Comparison of ENCODE assay signal across 8 mouse cellular contexts in genomic region chr6:125090341-125091085, GRCm38 (mm10). TPM values are rescaled to one million over a fixed set of nuclear protein-coding genes. Genes with fewer than 3 reads are reported as not detected.
DNase-seq lines count a peak whose midpoint lies in the region; ATAC-seq and TF ChIP-seq lines count a peak whose summit lies in the region.

No protein-coding gene starts in this region.

- no peaks in the 10 kb centered on the region for H3K9me3 ChIP-seq in hindbrain, embryonic 13.5 days
- H3K9me3 ChIP-seq in midbrain, embryonic 14.5 days (ENCODE audit: control insufficient read depth, low read length): no peaks in the 10 kb centered on the region

- intact Hi-C loops in left cerebral cortex, postnatal 36 days (cut with DNase I): no loop called here

- H3K4me3 ChIP-seq in kidney, adult 2 months (ENCODE audit: insufficient read depth, low read depth, low read length): no peak overlapping the region
- H3K4me3 ChIP-seq in bone marrow, adult 2 months (replicated peaks; ENCODE audit: control insufficient read depth, low read depth, low read length): no peak overlapping the region
- no peak overlapping the region for H3K4me3 ChIP-seq in hindbrain, embryonic 13.5 days
- no peak overlapping the region for H3K4me3 ChIP-seq in midbrain, embryonic 14.5 days (replicated peaks; ENCODE audit: low read depth, low read length)

- no peak for DNase-seq in kidney, adult 2 months
- no peak for DNase-seq in kidney, postnatal 36 days
- DNase-seq in midbrain, embryonic 14.5 days: no peak
- no peak for DNase-seq in right cerebral cortex, adult 2 months (ENCODE audit: low spot score in 2 of 2)
- no peak for DNase-seq in left cerebral cortex, postnatal 36 days (ENCODE audit: low spot score in 2 of 2)
- no peak for DNase-seq in left cerebral cortex, adult 8-10 months (ENCODE audit: low spot score in 2 of 2)

- no peak for TF ChIP-seq CTCF in kidney, adult 2 months (conservative IDR thresholded peaks at IDR 0.05; ENCODE audit: insufficient read depth, insufficient read length, low read depth, low read length)
- no peak for TF ChIP-seq CTCF in bone marrow, adult 2 months (IDR thresholded peaks at IDR 0.05; ENCODE audit: control insufficient read depth, insufficient read depth, low read length)

- peak overlapping the region; percentile 61 for H3K9ac ChIP-seq in hindbrain, embryonic 13.5 days
- peak overlapping the region; percentile 53; the same call in 1 of the 2 replicates for H3K9ac ChIP-seq in midbrain, embryonic 14.5 days (replicated peaks; ENCODE audit: low read length)

- TF ChIP-seq POLR2A in kidney, adult 2 months (IDR thresholded peaks at IDR 0.05; ENCODE audit: low read depth, low read length): no peak
- TF ChIP-seq POLR2A in bone marrow, adult 2 months (IDR thresholded peaks at IDR 0.05; ENCODE audit: borderline replicate concordance, control insufficient read depth, low read depth, low read length): no peak

- H3K36me3 ChIP-seq in kidney, adult 2 months (ENCODE audit: control insufficient read depth, insufficient read depth, low read length): no peaks in the 10 kb centered on the region
- H3K36me3 ChIP-seq in hindbrain, embryonic 13.5 days: no peaks in the 10 kb centered on the region
- no peaks in the 10 kb centered on the region for H3K36me3 ChIP-seq in midbrain, embryonic 14.5 days (ENCODE audit: control insufficient read depth, insufficient read depth, low read length)

- ATAC-seq in hindbrain, embryonic 13.5 days (ENCODE audit: low FRiP score): peak; percentile 21
- no peak for ATAC-seq in midbrain, embryonic 14.5 days (ENCODE audit: low FRiP score, low TSS enrichment)

- peaks cover 13% of the 10 kb centered on the region for H3K4me1 ChIP-seq in kidney, adult 2 months (ENCODE audit: control insufficient read depth, insufficient read depth, low read length)
- H3K4me1 ChIP-seq in bone marrow, adult 2 months (ENCODE audit: control insufficient read depth, insufficient read depth, low read length): peaks cover 8% of the 10 kb centered on the region
- H3K4me1 ChIP-seq in hindbrain, embryonic 13.5 days (replicated peaks): peaks cover 27% of the 10 kb centered on the region
- H3K4me1 ChIP-seq in midbrain, embryonic 14.5 days (ENCODE audit: control insufficient read depth, insufficient read depth, low read length): peaks cover 30% of the 10 kb centered on the region

- H3K27ac ChIP-seq in kidney, adult 2 months (ENCODE audit: insufficient read depth, low read depth, low read length): peak overlapping the region; percentile 76
- H3K27ac ChIP-seq in bone marrow, adult 2 months (ENCODE audit: control insufficient read depth, insufficient read depth, low read depth, low read length, poor library complexity): peak overlapping the region; percentile 33; the same call in 1 of the 2 replicates
- peak overlapping the region; percentile 97 for H3K27ac ChIP-seq in hindbrain, embryonic 13.5 days
- peak overlapping the region; percentile 94 for H3K27ac ChIP-seq in midbrain, embryonic 14.5 days (replicated peaks; ENCODE audit: low read depth, low read length)

- 48% methylated on average over 10 of the region's 10 CpGs for WGBS in kidney, adult 2 months
- WGBS in bone marrow, adult 2 months: 56% methylated on average over 10 of the region's 10 CpGs
- WGBS in hindbrain, embryonic 13.5 days: 52% methylated on average over 10 of the region's 10 CpGs
- WGBS in midbrain, embryonic 14.5 days: 48% methylated on average over 10 of the region's 10 CpGs

- H3K27me3 ChIP-seq in kidney, adult 2 months (replicated peaks; ENCODE audit: control insufficient read depth, insufficient read depth, low read length): no peaks in the 10 kb centered on the region
- H3K27me3 ChIP-seq in hindbrain, embryonic 13.5 days: no peaks in the 10 kb centered on the region
- H3K27me3 ChIP-seq in midbrain, embryonic 14.5 days (ENCODE audit: control insufficient read depth, insufficient read depth, low read length): no peaks in the 10 kb centered on the region

- peak overlapping the region; percentile 45 for H3K4me2 ChIP-seq in hindbrain, embryonic 13.5 days
- H3K4me2 ChIP-seq in midbrain, embryonic 14.5 days (ENCODE audit: low read length): peak overlapping the region; percentile 51

RNA-seq across cellular contexts. Expression of gene Chd4, which starts 5.3 kb away (rescaled TPM):
- polyA plus RNA-seq in kidney, adult 2 months (2012; rRNA removed): 43.6 and 57.7 TPM in 2 replicates
- polyA plus RNA-seq in bone marrow, adult 2 months (2011; ENCODE audit: insufficient read depth, insufficient read length, low replicate concordance, missing spikeins): 66.8 and 106 TPM in 2 replicates
- polyA plus RNA-seq in hindbrain, embryonic 13.5 days (2015; fragmentation: Nextera tagmentation; extraction: Ambion mirVana): 123 and 126 TPM in 2 replicates
- 70.7 and 90.6 TPM in 2 replicates for polyA plus RNA-seq in midbrain, embryonic 14.5 days (2014; fragmentation: Nextera tagmentation; extraction: Ambion mirVana)
- 100 to 1,000 TPM; 153 to 166 TPM for total RNA-seq in left cerebral cortex, postnatal 36 days (2021)
- 100 to 1,000 TPM; 161 to 176 (median 173) TPM for total RNA-seq in left cerebral cortex, adult 8-10 months (2022)

RNA-seq across cellular contexts. Expression of gene Lpar5, which starts 22.8 kb away (rescaled TPM):
- 2.9 and 3.5 TPM in 2 replicates for polyA plus RNA-seq in kidney, adult 2 months (2012; rRNA removed)
- polyA plus RNA-seq in bone marrow, adult 2 months (2011; ENCODE audit: insufficient read depth, insufficient read length, low replicate concordance, missing spikeins): not detected in 2 replicates
- 0.55 and 0.65 TPM in 2 replicates for polyA plus RNA-seq in hindbrain, embryonic 13.5 days (2015; fragmentation: Nextera tagmentation; extraction: Ambion mirVana)
- 0.45 and 0.77 TPM in 2 replicates for polyA plus RNA-seq in midbrain, embryonic 14.5 days (2014; fragmentation: Nextera tagmentation; extraction: Ambion mirVana)
- total RNA-seq in left cerebral cortex, postnatal 36 days (2021): under 1 TPM; 0.48 to 0.84 TPM
- total RNA-seq in left cerebral cortex, adult 8-10 months (2022): 1 to 10 TPM in 2 of 4 experiments, under 1 TPM in 2; 0.44 to 1.9 (median 0.82) TPM

RNA-seq across cellular contexts. Expression of gene Acrbp, which starts 41.0 kb away (rescaled TPM):
- 14.3 and 18.9 TPM in 2 replicates for polyA plus RNA-seq in kidney, adult 2 months (2012; rRNA removed)
- 24.3 and 45.9 TPM in 2 replicates for polyA plus RNA-seq in bone marrow, adult 2 months (2011; ENCODE audit: insufficient read depth, insufficient read length, low replicate concordance, missing spikeins)
- polyA plus RNA-seq in hindbrain, embryonic 13.5 days (2015; fragmentation: Nextera tagmentation; extraction: Ambion mirVana): 17.5 and 19.7 TPM in 2 replicates
- 16.3 and 16.7 TPM in 2 replicates for polyA plus RNA-seq in midbrain, embryonic 14.5 days (2014; fragmentation: Nextera tagmentation; extraction: Ambion mirVana)
- 10 to 100 TPM in 1 of 2 experiments, 1 to 10 TPM in 1; 8.3 to 13.4 TPM for total RNA-seq in left cerebral cortex, postnatal 36 days (2021)
- total RNA-seq in left cerebral cortex, adult 8-10 months (2022): 10 to 100 TPM in 2 of 4 experiments, 1 to 10 TPM in 2; 8.6 to 12.1 (median 10.1) TPM

RNA-seq across cellular contexts. Expression of gene Nop2, which starts 41.2 kb away (rescaled TPM):
- polyA plus RNA-seq in kidney, adult 2 months (2012; rRNA removed): 15.5 and 16.5 TPM in 2 replicates
- 12.5 and 25.7 TPM in 2 replicates for polyA plus RNA-seq in bone marrow, adult 2 months (2011; ENCODE audit: insufficient read depth, insufficient read length, low replicate concordance, missing spikeins)
- 47.9 and 48.6 TPM in 2 replicates for polyA plus RNA-seq in hindbrain, embryonic 13.5 days (2015; fragmentation: Nextera tagmentation; extraction: Ambion mirVana)
- 42.7 and 46.3 TPM in 2 replicates for polyA plus RNA-seq in midbrain, embryonic 14.5 days (2014; fragmentation: Nextera tagmentation; extraction: Ambion mirVana)
- 10 to 100 TPM; 26.4 to 26.6 TPM for total RNA-seq in left cerebral cortex, postnatal 36 days (2021)
- 10 to 100 TPM; 25.4 to 28.2 (median 27.2) TPM for total RNA-seq in left cerebral cortex, adult 8-10 months (2022)

RNA-seq across cellular contexts. Expression of gene Ing4, which starts 51.0 kb away (rescaled TPM):
- polyA plus RNA-seq in kidney, adult 2 months (2012; rRNA removed): 39.1 and 39.2 TPM in 2 replicates
- polyA plus RNA-seq in bone marrow, adult 2 months (2011; ENCODE audit: insufficient read depth, insufficient read length, low replicate concordance, missing spikeins): 19.6 and 42.0 TPM in 2 replicates
- 168 and 175 TPM in 2 replicates for polyA plus RNA-seq in hindbrain, embryonic 13.5 days (2015; fragmentation: Nextera tagmentation; extraction: Ambion mirVana)
- 132 and 144 TPM in 2 replicates for polyA plus RNA-seq in midbrain, embryonic 14.5 days (2014; fragmentation: Nextera tagmentation; extraction: Ambion mirVana)
- total RNA-seq in left cerebral cortex, postnatal 36 days (2021): 10 to 100 TPM; 55.2 to 63.9 TPM
- 10 to 100 TPM; 52.5 to 59.2 (median 54.2) TPM for total RNA-seq in left cerebral cortex, adult 8-10 months (2022)

Comparison
In these comparisons a context has a peak if more than half of its experiments do, and no peak if none do; other contexts are left out.
1. H3K27ac ChIP-seq: peak in every context shown above with its lines; median percentile 97 in hindbrain, embryonic 13.5 days; 94 in midbrain, embryonic 14.5 days; 76 in kidney, adult 2 months; 33 in bone marrow, adult 2 months.